36 mouse cellular contexts compared by ENCODE assay signal in the genomic region with DNA sequence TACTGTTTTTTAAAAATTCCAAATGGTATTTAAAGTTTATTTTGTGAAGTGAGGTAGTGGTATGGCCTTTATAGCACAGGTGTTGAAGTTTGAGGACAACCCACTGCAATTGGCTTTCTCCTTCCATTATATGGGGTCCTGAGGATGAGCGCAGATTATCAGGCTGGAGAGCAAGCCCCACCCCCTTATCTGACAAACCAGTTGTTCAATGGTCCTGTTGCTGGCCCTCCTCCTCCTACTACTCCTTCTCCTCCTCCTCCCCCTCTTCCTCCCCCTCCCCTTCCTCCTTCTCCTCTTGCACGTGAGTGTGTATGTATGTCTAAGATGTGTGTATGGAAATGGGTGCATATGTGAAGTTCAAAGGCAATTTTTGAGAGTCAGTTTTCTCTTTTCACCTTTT. TPM values are rescaled to one million over a fixed set of nuclear protein-coding genes. Genes with fewer than 3 reads are reported as not detected.
DNase-seq lines count a peak whose midpoint lies in the region; ATAC-seq lines count a peak whose summit lies in the region.
"Had no signal": no experiment of that assay in that cellular context is flagged by ENCODE, and none has a peak within 500 bp of the region (broad histone marks: within the 10 kb centered on the region; RNA-seq: fewer than 3 reads in every experiment).

No protein-coding gene starts in this region.

- H3K4me3 ChIP-seq in liver, embryonic 13.5 days (replicated peaks): no peak overlapping the region
- H3K4me3 ChIP-seq in liver, embryonic 16.5 days (ENCODE audit: low read depth, low read length): no peak overlapping the region
- H3K4me3 ChIP-seq: embryonic facial prominence, embryonic 10.5 days; embryonic facial prominence, embryonic 13.5 days; gastrocnemius, adult 2 months; hindbrain, embryonic 10.5 days; hindbrain, embryonic 13.5 days had no signal

- H3K27me3 ChIP-seq in liver, embryonic 13.5 days: peaks cover 11% of the 10 kb centered on the region
- no peaks in the 10 kb centered on the region for H3K27me3 ChIP-seq in liver, embryonic 16.5 days (ENCODE audit: control insufficient read depth, insufficient read depth, low read depth, low read length)

- H3K4me2 ChIP-seq in liver, embryonic 13.5 days: peak overlapping the region; percentile 26
- H3K4me2 ChIP-seq in liver, embryonic 16.5 days (ENCODE audit: low read depth, low read length): no peak overlapping the region
- H3K4me2 ChIP-seq: embryonic facial prominence, embryonic 13.5 days; heart, embryonic 11.5 days; hindbrain, embryonic 13.5 days had no signal

- H3K27ac ChIP-seq in liver, embryonic 13.5 days: peak overlapping the region; percentile 52
- peak overlapping the region; percentile 47; the same call in 1 of the 2 replicates for H3K27ac ChIP-seq in liver, embryonic 16.5 days (ENCODE audit: low read length)
- H3K27ac ChIP-seq: embryonic facial prominence, embryonic 10.5 days; embryonic facial prominence, embryonic 13.5 days; gastrocnemius, adult 2 months; hindbrain, embryonic 10.5 days; hindbrain, embryonic 13.5 days; hindbrain, postnatal 0 days had no signal

- H3K9ac ChIP-seq in liver, embryonic 13.5 days: no peak overlapping the region
- H3K9ac ChIP-seq in liver, embryonic 16.5 days (ENCODE audit: low read depth, low read length): no peak overlapping the region
- H3K9ac ChIP-seq: embryonic facial prominence, embryonic 13.5 days; forebrain, postnatal 0 days; hindbrain, embryonic 13.5 days had no signal

- 10% methylated on average over 2 of the region's 2 CpGs for WGBS in liver, embryonic 13.5 days (ENCODE audit: insufficient replicate concordance)
- WGBS in liver, embryonic 16.5 days (ENCODE audit: insufficient replicate concordance): 7% methylated on average over 2 of the region's 2 CpGs

- H3K36me3 ChIP-seq in liver, embryonic 13.5 days: no peaks in the 10 kb centered on the region
- no peaks in the 10 kb centered on the region for H3K36me3 ChIP-seq in liver, embryonic 16.5 days (ENCODE audit: control insufficient read depth, insufficient read depth)
- H3K36me3 ChIP-seq: embryonic facial prominence, embryonic 10.5 days; embryonic facial prominence, embryonic 13.5 days; hindbrain, embryonic 10.5 days; hindbrain, embryonic 13.5 days had no signal

- peak; percentile 55 for ATAC-seq in erythroblast, adult 5-6 weeks (replicated peaks; ENCODE audit: low FRiP score, poor library complexity, severe bottlenecking)
- 0 out of 2 replicates have a peak, but pooled peaks have one; percentile 45 for ATAC-seq in erythroid progenitor cell, adult 5-6 weeks (replicated peaks; ENCODE audit: low FRiP score, poor library complexity, severe bottlenecking)
- peak; percentile 87 for ATAC-seq in liver, embryonic 13.5 days (ENCODE audit: low read depth)
- ATAC-seq in liver, embryonic 16.5 days (ENCODE audit: low read depth): peak; percentile 85
- ATAC-seq: activated CD4-positive, CD25-positive, alpha-beta regulatory T cell, adult 4 months; CD4-positive, CD25-positive, alpha-beta regulatory T cell, adult 4 months; forebrain, embryonic 14.5 days; forebrain, postnatal 0 days; hindbrain, postnatal 0 days had no signal

- DNase-seq in liver, embryonic 13.5 days: no peak
- DNase-seq in testis, postnatal 14 days (ENCODE audit: low spot score): no peak
- DNase-seq in right cerebral cortex, postnatal 10 days (ENCODE audit: low spot score in 2 of 2): no peak
- DNase-seq: adrenal gland, adult 8-10 months; adrenal gland, postnatal 25 days; cerebellum, adult 11-12 months; cerebellum, adult 8-10 months; cerebellum, postnatal 10 days; cerebellum, postnatal 36 days; embryo, embryonic 11 days; forebrain, postnatal 0 days; gastrocnemius, adult 2 months; gastrocnemius, postnatal 14 days; heart, postnatal 36 days had no signal

- no peaks in the 10 kb centered on the region for H3K9me3 ChIP-seq in liver, embryonic 13.5 days (replicated peaks)
- no peaks in the 10 kb centered on the region for H3K9me3 ChIP-seq in liver, embryonic 16.5 days (replicated peaks; ENCODE audit: control insufficient read depth, low read length)
- H3K9me3 ChIP-seq: embryonic facial prominence, embryonic 10.5 days; embryonic facial prominence, embryonic 13.5 days; hindbrain, embryonic 10.5 days; hindbrain, embryonic 13.5 days had no signal

- H3K4me1 ChIP-seq in liver, embryonic 13.5 days (replicated peaks): peaks cover 39% of the 10 kb centered on the region
- peaks cover 15% of the 10 kb centered on the region for H3K4me1 ChIP-seq in liver, embryonic 16.5 days (ENCODE audit: control insufficient read depth, low read depth, low read length)
- H3K4me1 ChIP-seq: embryonic facial prominence, embryonic 10.5 days; embryonic facial prominence, embryonic 13.5 days; hindbrain, embryonic 10.5 days; hindbrain, embryonic 13.5 days had no signal

RNA-seq across cellular contexts. Expression of gene Meiob, which starts 8.1 kb away (rescaled TPM):
- total RNA-seq in erythroblast, adult 5-6 weeks (2015; ENCODE audit: low replicate concordance): not detected in 2 replicates
- total RNA-seq in erythroblast, adult 5-6 weeks (2017; ENCODE audit: low replicate concordance): not detected in 2 replicates
- not detected in 2 replicates for total RNA-seq in erythroid progenitor cell, adult 5-6 weeks (2015; ENCODE audit: low replicate concordance)
- total RNA-seq in erythroid progenitor cell, adult 5-6 weeks (2017; ENCODE audit: low replicate concordance): not detected in 2 replicates
- polyA plus RNA-seq in liver, embryonic 13.5 days (2015; fragmentation: Nextera tagmentation; extraction: Ambion mirVana): 1.5 and 1.6 TPM in 2 replicates
- 0.30 and 0.56 TPM in 2 replicates for polyA plus RNA-seq in liver, embryonic 16.5 days (2015; fragmentation: Nextera tagmentation; extraction: Ambion mirVana)
- total RNA-seq: forebrain, postnatal 0 days; gastrocnemius, adult 2 months; gastrocnemius, postnatal 14 days; gastrocnemius, postnatal 4 days; heart, postnatal 36 days; hindbrain, postnatal 0 days had no signal
- polyA plus RNA-seq: activated CD4-positive, CD25-positive, alpha-beta regulatory T cell, adult 4 months; brain, embryonic 14.5 days; C2C12; cortical plate, adult 2 months; embryonic facial prominence, embryonic 10.5 days; embryonic facial prominence, embryonic 13.5 days; forebrain, embryonic 11.5 days; forebrain, embryonic 14.5 days; frontal cortex, adult 2 months; heart, embryonic 11.5 days; heart, embryonic 14.5 days; heart, postnatal 0 days; hindbrain, embryonic 10.5 days; hindbrain, embryonic 13.5 days; hindbrain, postnatal 0 days had no signal

RNA-seq across cellular contexts. Expression of gene Hagh, which starts 27.7 kb away (rescaled TPM):
- total RNA-seq in erythroblast, adult 5-6 weeks (2015; ENCODE audit: low replicate concordance): 191 and 222 TPM in 2 replicates
- total RNA-seq in erythroblast, adult 5-6 weeks (2017; ENCODE audit: low replicate concordance): 223 and 230 TPM in 2 replicates
- total RNA-seq in erythroid progenitor cell, adult 5-6 weeks (2015; ENCODE audit: low replicate concordance): 350 and 357 TPM in 2 replicates
- total RNA-seq in erythroid progenitor cell, adult 5-6 weeks (2017; ENCODE audit: low replicate concordance): 157 and 279 TPM in 2 replicates
- 79.5 and 83.1 TPM in 2 replicates for polyA plus RNA-seq in liver, embryonic 13.5 days (2015; fragmentation: Nextera tagmentation; extraction: Ambion mirVana)
- polyA plus RNA-seq in liver, embryonic 16.5 days (2015; fragmentation: Nextera tagmentation; extraction: Ambion mirVana): 124 and 125 TPM in 2 replicates

RNA-seq across cellular contexts. Expression of gene Fahd1, which starts 37.9 kb away (rescaled TPM):
- total RNA-seq in erythroblast, adult 5-6 weeks (2015; ENCODE audit: low replicate concordance): 58.0 and 66.9 TPM in 2 replicates
- 71.4 and 87.7 TPM in 2 replicates for total RNA-seq in erythroblast, adult 5-6 weeks (2017; ENCODE audit: low replicate concordance)
- 50.5 and 87.6 TPM in 2 replicates for total RNA-seq in erythroid progenitor cell, adult 5-6 weeks (2015; ENCODE audit: low replicate concordance)
- total RNA-seq in erythroid progenitor cell, adult 5-6 weeks (2017; ENCODE audit: low replicate concordance): 73.2 and 83.4 TPM in 2 replicates
- 34.6 and 34.9 TPM in 2 replicates for polyA plus RNA-seq in liver, embryonic 13.5 days (2015; fragmentation: Nextera tagmentation; extraction: Ambion mirVana)
- 46.3 and 47.3 TPM in 2 replicates for polyA plus RNA-seq in liver, embryonic 16.5 days (2015; fragmentation: Nextera tagmentation; extraction: Ambion mirVana)

RNA-seq across cellular contexts. Expression of gene Igfals, which starts 53.6 kb away (rescaled TPM):
- total RNA-seq in erythroblast, adult 5-6 weeks (2015; ENCODE audit: low replicate concordance): not detected in 2 replicates
- total RNA-seq in erythroblast, adult 5-6 weeks (2017; ENCODE audit: low replicate concordance): 0.17 TPM in 1 of 2 replicates, not detected in the other
- 0.84 TPM in 1 of 2 replicates, not detected in the other for total RNA-seq in erythroid progenitor cell, adult 5-6 weeks (2015; ENCODE audit: low replicate concordance)
- not detected in 2 replicates for total RNA-seq in erythroid progenitor cell, adult 5-6 weeks (2017; ENCODE audit: low replicate concordance)
- 5.1 and 6.0 TPM in 2 replicates for polyA plus RNA-seq in liver, embryonic 13.5 days (2015; fragmentation: Nextera tagmentation; extraction: Ambion mirVana)
- polyA plus RNA-seq in liver, embryonic 16.5 days (2015; fragmentation: Nextera tagmentation; extraction: Ambion mirVana): 11.0 and 11.7 TPM in 2 replicates
- total RNA-seq: MEL had no signal
- polyA plus RNA-seq: activated CD4-positive, CD25-positive, alpha-beta regulatory T cell, adult 4 months; brain, embryonic 14.5 days; CD4-positive, CD25-positive, alpha-beta regulatory T cell, adult 4 months; cortical plate, adult 2 months; forebrain, embryonic 11.5 days; heart, embryonic 11.5 days; heart, embryonic 14.5 days had no signal

RNA-seq across cellular contexts. Expression of gene Hs3st6, which starts 59.4 kb away (rescaled TPM):
- total RNA-seq in erythroblast, adult 5-6 weeks (2015; ENCODE audit: low replicate concordance): not detected in 2 replicates
- total RNA-seq in erythroblast, adult 5-6 weeks (2017; ENCODE audit: low replicate concordance): not detected in 2 replicates
- not detected in 2 replicates for total RNA-seq in erythroid progenitor cell, adult 5-6 weeks (2015; ENCODE audit: low replicate concordance)
- not detected in 2 replicates for total RNA-seq in erythroid progenitor cell, adult 5-6 weeks (2017; ENCODE audit: low replicate concordance)
- polyA plus RNA-seq in liver, embryonic 13.5 days (2015; fragmentation: Nextera tagmentation; extraction: Ambion mirVana): not detected in 2 replicates
- 0.24 TPM in 1 of 2 replicates, not detected in the other for polyA plus RNA-seq in liver, embryonic 16.5 days (2015; fragmentation: Nextera tagmentation; extraction: Ambion mirVana)
- total RNA-seq: gastrocnemius, adult 2 months; gastrocnemius, postnatal 14 days; gastrocnemius, postnatal 4 days; heart, adult 8-10 months; heart, postnatal 36 days; hindbrain, postnatal 0 days; MEL had no signal
- polyA plus RNA-seq: activated CD4-positive, CD25-positive, alpha-beta regulatory T cell, adult 4 months; C2C12; CD4-positive, CD25-positive, alpha-beta regulatory T cell, adult 4 months had no signal
